Mouse (Mus musculus) frontal cortex, postnatal 25 days (tissue): ENCODE data around the gene Mageb1.
"Not testable (repeated sequence)": the region's sequence is repeated elsewhere in the genome, so short reads cannot be mapped to it uniquely, and the experiment has no call there.

Source experiments
- DNase-seq, 2 experiments: peaks; one replicate each; pipeline ENCODE4 v3.0.0; 2022; ENCODE audit warnings: low spot score in 2 of 2

Mageb1 gene

DNA sequence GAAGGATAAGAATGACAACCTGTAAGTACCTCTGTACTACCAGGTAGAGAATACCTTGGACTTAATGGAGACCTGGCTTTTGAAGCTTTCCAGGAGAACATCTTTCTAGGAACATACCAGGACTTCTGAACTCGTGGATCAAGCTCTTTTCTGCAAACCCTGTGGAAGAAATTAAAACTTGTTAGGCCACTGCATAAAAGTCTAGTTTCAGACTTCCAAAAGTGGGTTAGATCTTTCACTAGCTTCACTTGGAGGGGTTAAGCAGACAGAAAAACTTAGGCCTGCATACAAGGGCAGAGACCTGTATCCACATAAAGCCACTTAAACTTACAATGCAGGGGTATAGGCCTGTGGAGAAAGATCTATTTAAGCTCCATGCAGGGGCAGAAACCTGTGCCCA lies at the start of gene Mageb1:
Gene Mageb1 (minus strand): TSS at position 101 of the 400 bp plus-strand sequence.
- DNase-seq: not testable (repeated sequence)
